Mouse (Mus musculus) adipocyte (in vitro differentiated cells): ENCODE measurements at regions not wholly inside any gene's neighbourhood (a gene's known extent, or its start where the extent isn't known, plus 50 kb on each side); places are given as distances from the start of the nearest gene placed in this dataset.

ENCODE experiments used
- DNase-seq: peaks from one replicate; pipeline ENCODE4 v3.0.0-alpha.2; 2016; ENCODE audit warnings: low spot score

DNA sequence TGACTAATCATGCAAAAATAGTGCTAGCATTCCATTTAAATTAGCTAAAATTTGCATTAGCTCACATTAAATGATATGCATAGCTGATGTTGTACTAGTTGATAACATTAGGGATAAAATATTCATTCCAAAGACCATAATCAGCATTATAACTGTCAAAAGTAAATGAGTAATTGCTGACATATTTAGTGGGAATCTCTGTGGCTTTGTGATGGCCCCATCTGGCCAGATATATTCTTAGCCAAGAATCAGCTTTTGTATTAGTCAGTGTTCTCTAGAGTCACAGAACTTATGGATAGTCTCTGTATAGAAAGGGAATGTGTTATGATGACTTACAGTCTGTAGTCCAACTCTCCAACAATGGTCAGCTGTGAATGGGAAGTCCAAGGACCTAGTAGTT is 171.2 kb downstream of the Gria2 start:
- no peak for DNase-seq

DNA sequence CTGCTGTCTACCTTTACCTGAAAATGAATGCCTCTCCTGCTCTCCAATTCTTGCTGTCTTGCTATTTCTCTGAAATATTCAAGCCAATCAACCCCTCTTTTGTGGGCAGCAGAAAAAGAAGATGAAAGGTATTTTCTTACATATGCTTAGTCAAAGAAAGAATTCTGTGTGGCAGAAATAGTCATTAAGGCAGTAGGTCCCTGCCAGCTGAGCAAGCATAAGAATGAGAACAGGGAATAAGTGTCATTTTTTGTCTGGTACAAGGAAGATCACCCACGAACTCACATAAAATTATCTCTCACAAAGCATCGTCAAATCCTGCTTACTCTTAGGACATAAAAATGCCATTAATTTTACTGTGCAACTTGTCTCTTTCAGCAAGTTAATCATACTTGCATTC is 192.2 kb downstream of the Gria2 start:
- DNase-seq: no peak

DNA sequence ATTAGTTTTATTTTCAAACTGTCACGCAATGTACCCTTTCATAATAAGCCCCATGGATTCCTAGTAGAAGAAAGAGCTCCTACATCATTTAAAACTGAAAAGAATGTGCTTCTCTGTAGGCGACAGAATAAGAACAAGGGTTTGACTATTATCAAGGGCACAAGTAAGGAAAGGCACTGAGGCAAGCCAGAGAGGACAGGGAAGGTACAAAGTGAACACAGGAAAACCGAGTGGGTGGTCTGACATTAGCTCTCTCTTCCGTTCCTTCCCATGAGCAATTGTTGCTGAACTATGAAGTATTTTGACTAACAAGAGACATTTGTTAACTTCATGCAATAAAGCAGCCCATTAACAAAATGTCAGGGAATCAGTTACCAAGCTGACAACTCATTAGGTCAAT is 194.2 kb downstream of the Gria2 start:
- DNase-seq: no peak

DNA sequence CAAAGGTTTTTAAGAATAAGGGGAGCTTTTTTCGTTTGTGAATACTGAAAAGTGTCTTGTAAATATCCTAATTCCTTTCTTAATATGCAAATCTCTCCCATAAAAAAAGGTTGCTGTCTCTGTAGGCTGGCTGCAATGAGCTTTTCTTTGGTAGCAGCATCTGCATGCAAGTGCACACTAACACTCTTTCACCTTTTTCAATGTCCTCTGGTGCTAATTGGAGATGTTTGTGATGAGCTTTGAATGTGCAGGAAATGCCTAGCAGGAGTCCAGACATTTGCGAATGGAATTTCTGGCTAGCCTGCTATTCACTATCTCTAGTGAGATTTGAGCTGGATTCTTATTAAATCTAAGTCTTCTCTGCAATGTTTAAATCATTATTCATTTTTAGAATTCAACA is 194.8 kb downstream of the Gria2 start:
- no peak for DNase-seq

DNA sequence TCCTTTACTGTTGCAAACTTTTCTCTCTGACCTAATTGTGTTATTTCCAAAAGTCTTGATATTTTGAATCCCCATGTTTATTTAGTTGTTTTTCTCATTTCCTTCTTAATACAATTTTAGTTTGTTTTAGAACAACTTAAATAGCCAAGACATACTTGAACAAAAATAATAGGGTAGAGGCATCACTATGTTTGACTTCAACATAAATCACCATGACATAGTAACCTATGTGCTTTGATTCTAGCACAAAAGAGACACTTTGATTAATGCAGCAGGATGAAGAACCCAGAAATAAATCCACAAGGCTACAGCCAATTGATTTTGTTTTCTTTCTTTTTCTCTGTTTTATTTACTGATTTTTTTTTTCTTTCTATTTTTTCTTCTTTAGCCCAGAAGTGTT is 205.1 kb downstream of the Gria2 start:
- DNase-seq: no peak

DNA sequence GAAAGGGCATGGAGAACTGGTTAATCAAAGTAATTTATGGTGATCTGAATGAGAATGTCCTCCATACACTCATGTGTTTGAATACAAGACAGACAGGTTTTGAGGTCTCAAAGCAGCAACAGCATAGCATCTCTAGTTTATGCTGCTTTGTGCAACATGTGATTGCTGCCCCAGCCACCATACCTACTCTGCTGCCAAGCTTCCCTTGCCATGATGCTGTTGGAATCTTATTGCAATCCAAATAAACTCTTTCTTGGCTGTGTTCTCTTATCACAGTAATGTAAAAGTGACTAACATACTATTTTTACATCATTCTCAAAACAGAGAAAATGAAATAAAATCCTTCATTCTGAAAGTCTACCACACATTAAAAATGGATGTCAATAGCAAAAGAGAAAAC is 235.1 kb downstream of the Gria2 start:
- DNase-seq: no peak

DNA sequence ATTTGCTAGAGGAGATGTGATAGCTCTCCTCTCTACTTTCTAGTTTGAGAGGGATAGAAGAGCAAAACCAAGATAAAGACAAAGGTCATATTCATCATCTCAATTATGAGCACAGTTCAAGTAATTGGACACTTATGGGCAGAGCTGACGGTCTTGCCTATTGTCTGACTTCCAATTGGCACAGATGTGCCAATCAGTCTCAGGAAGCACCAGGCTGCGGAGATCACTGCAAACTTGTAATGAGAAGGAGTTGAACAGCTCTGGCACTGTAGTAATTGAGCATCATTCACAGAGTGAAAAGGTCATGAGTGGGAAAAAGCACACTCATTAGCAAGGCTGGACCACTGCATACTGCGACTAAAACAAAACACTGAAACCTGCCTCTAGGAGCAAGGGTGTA is 236.4 kb downstream of the Gria2 start:
- DNase-seq: no peak

DNA sequence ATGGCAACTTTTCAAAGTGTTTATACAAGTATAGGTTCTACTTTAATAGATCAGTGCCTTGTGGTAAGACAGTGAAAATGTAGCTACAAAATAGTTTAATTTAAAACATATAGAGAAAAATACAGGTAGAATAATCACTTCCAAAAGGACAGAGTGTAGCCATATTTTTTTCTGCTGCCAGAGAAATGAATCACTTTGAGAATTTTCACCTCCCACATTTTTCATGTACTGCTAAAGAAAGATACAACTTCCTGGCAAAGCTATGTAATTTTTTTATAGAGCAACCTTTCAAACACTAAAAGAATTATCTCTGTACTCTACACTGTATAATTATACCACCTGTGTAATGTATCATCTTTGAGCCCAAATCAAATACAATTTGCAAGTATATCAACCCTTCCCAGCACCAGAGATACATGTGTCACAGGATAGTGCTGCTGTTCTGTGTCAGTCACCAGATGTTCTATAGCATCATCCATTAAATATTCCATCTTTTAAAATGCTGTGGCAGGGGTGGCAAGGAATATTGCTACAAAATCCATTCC is 256.4 kb downstream of the Gria2 start:
- no peak for DNase-seq

DNA sequence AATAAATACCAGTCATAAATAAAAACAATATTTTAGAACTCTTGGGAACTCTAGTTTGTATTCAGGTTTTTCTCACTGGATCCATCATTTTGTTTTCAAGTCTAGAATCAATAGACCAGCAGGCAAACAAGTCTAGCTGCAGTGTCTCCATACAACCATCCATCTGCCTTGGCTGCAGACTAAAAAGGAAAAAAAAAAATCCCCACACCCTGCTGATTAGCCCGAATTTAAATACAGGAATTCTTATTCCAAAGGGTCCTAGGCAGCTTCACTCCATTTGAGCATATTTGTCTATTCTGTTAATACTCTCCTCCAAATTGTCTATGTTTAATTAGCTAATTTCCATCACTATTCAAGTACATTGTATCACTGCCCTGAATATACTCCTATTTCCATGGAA is 258.9 kb downstream of the Gria2 start:
- DNase-seq: no peak

DNA sequence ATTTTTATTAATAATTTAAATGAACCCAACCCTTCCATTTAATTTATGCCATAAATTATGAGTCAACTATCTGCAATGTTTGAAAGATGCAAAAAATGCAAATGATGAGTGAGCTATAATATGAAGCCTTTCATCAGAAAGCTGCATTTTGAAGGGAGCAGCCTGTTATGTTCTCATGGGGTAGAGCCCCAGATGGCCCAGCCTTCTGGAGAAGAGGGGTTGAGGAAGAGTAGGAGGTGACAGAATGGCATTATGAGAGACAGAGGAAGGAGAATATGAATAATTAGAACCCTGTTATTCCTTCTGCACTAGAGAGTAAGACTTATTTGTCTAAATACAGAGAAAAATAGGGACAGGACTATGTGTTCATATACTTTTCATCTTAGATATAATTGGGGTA is 261.3 kb downstream of the Gria2 start:
- DNase-seq: no peak

DNA sequence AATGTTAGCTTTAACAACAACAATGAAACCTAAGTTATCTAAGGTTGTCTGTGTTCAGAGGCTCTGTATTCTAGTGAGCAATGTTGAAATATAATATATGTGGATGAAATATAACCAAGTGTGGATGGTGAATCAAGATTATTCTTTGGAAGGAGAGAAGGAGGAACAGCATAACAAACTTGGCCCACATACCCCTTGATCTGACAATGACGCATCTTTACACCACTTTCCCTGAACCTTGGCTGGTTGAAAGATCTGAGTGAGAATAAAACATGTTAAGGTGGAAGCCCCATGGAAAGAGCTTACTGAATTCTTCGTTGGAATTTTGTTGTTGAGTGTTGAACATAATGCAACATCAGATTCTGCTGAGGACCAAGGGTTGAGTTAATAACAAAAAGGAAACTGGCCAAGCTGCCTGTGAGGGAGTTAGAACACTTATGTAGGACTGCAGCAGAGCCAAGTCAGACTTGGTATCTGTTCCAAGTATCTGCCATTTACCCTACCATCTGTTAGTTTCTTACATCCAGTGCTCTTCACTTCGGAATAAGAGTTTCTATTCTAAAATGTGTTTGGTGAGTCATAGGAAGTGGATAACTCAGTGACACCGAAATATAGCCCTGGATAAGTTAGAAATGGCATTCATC is 268.8 kb downstream of the Gria2 start:
- peak; percentile 16 for DNase-seq

DNA sequence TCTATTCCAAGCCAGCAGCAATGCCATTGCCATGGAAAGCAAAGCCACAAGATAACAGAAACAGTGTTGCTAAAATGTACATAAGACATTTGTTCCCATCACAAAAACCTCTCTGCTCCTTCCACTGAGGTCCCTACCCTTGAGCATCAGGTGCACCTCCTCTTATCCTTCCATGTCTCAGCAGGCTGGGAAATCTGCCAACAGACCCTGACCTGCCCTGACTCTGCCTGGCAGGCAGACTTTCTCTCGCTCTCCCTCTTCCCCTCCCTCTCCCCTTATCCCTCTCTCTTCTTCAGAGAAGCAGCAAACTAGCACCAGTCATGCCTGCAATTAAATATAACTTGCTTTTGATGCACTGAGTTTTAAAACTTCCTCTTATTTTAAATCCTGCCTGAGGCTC is 288.6 kb downstream of the Gria2 start:
- DNase-seq: no peak

DNA sequence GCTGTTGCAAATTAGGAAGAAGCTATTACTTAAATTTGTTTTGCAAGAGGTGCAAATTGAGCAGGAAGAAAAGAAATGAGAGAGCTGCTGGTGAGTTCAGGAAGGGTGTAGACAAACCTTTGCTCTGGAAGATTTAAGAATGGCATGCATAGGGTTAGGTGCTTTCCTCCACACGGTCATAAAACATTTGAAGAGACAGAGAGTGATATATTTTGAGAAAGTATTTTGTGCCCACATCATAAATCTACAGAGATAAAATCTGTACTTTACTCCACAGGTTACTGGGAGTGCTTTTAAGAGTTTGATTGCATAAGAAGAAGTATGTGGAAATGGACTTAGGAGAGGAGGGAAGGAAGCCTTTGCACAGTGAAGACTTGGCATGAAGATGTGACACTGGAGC is 293.4 kb downstream of the Gria2 start:
- DNase-seq: no peak

DNA sequence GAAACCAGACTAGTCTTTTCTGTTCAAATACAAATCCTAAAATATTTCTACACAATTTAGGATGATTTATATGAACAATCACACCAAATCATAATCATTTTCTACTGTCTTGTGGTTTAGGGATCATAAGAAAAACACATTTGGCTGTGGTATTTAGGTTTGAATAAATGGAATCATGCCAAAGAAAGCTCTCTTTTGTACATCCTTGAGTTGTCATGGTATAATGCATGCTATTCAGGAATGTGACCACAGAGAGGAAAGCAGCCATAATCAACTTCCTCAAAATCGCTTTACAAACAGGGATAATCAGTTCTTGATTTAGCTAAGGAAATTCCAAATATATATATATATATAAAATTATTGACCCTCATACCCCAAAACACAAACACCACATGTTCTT is 295.9 kb downstream of the Gria2 start:
- no peak for DNase-seq

DNA sequence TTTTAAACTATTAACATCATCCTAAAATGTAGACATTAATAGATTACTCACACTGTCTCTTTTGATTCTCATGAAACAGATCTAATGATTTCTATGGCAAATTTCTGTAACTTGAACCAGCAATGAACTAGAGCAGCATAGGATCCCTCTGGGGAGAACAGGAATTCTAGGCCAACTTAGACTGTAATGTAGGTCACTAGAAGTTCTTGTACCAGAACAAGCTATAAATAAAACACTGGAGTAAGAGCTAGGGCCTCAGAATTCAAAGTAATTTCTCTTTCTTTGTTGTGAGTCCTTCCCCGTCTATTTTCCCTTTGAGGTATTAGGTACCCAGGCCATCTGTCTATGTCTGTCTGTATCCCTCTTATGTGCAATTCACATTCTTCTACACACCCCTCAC is 301.5 kb downstream of the Gria2 start:
- DNase-seq: peak; percentile 42

DNA sequence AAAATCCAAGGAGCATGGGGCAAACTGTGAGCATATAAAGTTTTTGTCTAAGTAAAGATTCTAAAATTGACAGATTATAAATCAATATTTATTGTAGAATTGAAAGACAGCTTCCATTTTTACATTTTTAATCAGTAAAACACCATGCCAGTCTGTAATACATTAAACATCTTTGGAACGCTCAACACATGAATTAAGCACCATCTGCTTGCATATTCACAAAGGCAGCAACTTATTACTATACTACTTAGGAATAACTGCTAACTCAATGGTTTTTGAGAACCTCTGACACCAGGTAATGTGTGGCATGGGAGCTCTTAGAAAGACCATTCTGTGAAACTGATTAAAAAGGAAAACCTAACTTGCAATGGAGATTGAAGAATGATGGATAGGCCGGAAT is 306.1 kb downstream of the Gria2 start:
- DNase-seq: no peak

DNA sequence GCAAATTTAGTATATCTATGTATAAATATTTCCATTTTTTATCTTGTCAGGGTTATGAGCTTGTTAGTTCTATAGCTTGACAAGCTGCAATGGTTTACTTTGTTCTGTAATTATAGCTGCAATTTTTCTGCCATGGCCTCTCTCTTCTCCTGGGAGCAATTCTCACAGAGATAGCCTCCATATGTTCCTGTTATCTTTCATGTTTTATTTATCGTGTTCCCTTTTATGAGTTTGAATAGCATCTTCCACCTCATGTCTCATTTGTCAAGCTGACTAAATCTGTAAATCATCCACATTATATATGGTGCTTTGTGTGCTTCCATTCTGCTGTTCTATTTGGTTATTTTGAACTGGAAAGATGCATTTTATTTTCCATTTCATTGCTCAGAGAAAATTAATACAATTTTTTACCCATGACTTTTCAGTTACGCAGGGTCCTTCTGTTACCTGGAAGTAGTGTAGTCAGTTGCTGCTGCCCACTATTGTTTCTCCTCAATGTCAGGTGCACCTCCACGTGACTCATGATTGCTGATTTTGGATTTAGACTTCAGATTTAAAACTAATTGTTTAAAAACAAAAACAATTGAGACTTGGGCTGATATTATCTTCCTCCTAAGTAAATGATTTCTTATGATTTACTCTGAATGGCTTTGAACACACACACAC is 318.3 kb downstream of the Gria2 start:
- DNase-seq: no peak

DNA sequence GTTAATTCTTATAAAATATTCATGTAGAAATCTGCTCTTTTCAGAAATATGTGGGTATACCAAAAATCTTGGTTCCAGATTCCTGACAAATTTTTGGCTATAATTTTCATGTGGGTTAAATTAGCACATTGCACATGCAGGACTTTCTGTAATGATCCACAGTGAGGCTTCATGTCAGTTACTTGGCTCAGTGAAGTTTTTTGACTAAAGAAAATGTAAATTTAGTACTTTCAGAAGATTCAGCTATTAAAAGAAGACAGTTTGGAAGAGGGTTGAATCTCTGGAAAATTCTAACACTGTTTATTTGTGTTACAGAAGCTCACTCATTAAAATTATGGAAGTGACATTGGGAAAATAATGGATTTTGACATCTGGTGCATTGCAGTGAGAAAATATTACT is 324.0 kb downstream of the Gria2 start:
- no peak for DNase-seq

DNA sequence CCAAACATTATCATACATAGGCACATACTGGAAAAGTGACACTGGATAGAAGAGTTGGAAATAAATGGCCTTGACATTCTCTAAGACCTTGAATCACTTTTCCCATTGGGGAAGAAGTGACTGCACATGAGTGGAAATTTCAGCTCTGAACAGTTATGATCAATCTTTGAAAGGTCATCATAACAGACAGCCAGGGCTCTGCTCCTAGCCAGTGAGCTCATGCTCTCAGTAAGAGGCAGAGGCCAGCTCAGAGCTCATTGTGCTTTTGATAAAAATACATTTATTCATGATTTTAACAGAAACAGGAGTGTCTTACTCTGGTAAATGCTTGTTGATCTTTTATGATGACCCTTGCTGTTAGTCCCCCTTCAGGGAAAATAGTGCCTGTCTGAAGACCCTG is 328.9 kb downstream of the Gria2 start:
- DNase-seq: no peak
